Mouse (Mus musculus) kidney, postnatal 4 days (tissue): ENCODE results near the gene Psmc3ip.

Source experiments
- DNase-seq, 2 experiments: peaks; one replicate each; pipeline ENCODE4 v3.0.0; 2021; ENCODE audit warnings: mixed read lengths in 2 of 2

The Psmc3ip gene

DNA sequence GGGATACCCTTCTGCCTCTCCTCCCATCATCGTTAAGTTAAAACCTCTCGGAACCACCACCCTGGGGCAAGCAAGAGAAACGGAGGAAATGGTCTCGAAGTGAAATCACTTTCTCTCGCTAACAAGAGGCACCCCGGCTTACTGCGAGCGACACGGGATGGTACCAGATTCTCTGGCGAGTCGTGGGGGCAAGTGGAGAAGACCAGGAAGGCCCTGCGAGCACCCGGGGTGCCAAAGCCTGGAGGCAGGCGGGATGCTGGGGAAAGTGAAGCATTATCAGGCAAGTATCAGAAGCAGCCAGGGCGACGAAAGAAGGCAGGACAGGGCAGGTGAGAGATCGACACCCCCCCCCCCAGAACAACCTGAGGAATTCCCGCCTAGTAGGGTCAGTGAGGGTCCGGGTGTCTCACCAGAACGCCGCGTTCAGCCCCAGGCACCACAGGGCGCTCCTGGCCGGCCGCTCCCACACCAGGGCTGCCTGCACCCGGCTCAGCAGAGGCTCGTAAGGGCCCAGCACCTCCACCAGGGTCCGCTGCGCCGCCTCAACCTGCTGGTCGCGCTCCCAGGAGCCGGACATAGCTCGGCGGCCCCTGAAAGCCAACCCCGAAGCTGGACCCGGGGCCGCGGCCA is 24.0 kb upstream of the Psmc3ip start:
- DNase-seq, result no peak

DNA sequence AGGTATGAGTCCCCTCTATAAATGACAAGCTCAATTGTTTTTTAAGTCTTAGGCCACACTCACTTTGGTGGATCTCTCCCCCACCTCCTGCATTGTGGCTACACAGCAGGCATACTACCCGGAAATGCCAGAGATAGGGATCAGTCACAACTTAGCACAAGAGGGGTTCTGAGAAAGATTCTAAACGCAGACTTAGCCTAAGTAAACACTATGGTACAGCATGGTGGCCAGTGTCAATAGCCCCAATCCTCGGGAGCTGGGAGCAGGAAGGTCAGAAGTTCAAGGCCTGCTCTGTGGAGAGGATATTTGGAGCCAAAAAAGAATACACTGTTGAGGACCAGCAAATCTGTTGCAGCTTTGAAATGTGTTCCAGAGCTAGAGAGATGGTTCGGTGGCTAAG is 22.9 kb upstream of the Psmc3ip start:
- no peak for DNase-seq

DNA sequence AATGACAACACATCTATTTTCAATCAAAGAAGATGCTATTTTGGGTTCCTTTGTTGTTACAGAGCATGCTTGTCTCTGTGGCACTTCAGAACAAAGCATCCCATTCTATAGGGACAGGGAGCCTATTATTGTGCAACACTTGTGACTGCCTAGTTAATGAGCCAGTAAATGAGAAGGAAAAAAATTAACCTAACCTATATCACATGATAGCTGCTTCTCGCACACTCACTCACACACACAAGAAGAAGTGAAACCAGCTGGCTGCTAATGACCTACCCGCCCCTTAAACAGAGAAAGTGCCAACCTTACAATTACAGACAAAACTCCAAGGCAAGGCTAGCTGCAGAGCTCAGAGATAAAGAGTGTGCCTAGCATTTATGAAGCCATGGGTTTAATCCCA is 20.3 kb upstream of the Psmc3ip start:
- peak in 1 of 2 experiments; percentile 12 for DNase-seq

DNA sequence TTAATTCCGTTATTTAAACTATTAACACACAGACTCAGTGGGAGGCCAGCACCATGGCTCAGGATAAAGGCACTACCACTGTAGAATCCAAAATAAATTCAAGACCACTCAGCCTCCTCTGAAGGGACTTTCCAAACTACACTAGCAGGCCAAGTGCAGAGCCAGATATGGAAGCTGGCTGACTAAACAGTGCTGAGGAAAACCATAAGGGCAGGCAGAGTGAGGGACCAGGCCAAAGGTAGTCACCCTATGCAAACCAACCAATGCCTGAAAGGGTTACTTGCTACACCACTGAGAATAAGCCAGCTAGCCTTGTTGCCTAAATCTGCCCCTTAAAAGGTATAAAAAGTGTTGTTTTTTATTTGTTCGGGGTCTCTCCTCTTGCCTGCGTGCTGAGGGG is 16.9 kb upstream of the Psmc3ip start:
- no peak for DNase-seq

DNA sequence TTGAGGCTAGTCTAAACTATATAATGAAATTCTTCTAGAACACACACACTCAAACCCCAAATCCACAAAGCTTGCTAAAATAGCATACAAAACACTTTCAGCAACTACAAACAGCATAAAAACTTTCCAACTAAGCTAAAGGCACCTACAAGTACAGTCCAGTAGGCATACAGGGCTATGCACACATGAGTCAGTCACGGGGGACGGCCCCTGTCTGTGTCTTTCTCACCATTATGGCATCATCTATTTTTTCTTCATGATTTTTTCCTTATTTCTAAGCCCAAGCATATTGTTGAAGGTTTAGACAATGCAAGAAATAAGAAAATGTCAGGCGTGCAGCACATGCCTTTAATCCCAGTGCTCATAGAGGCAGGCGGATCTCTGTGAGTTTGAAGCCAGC is 15.9 kb upstream of the Psmc3ip start:
- no peak for DNase-seq

DNA sequence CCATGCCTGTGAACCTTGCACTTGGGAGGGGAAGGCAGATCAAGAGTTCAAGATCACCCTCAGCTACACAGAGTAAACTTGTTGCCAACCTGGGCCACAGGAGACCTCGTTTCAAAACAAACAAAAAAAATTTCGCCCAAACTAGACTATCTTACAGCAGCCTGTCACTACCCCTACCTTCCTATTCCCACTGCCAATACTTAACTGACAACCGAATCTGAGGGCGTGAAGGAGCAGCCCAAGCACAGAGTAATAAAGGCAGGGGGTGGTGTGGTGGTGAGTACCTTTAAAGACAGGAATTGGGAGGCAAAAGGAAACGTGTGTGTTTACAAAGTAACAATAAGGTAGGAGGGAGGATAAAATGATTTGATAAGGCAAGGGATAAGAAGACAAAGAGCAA is 15.5 kb upstream of the Psmc3ip start:
- no peak for DNase-seq

DNA sequence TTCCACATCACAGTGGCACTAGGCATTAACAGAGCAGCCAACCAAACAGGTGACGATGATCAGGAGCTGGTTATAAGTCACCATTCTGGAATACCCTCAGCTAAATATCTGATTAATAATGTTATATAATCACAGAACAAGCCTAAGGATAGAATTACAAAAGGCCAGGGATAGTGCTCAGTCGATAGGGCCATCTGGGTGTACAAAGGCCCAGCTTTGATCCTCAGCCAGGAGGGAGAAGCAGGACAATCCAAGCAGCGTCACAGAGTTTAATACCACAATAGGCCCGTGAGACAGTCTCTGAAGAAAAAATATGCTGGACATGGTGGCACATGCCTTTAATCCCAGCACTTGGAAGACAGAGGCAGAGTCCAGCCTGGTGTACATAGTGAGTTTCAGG is 14.1 kb upstream of the Psmc3ip start:
- DNase-seq, result no peak

DNA sequence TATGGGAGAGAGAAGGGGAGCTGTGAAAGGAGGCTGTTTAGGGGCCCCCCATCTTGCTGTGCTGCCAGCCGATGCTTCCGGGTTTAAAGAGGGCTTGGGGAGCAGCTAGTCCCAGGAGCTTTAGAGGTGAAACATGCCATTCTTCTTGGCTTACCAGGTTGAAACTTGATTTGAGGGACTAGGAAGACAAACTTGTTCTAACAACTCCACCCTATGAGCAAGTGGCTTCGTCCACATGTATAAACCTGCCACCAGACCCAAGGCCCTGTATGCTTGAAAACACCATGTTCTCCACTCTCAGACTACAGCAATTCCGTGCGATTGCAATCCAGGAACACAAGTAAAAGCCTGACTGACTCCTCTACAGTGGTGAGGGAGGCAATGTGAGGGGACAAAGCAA is 7.8 kb upstream of the Psmc3ip start:
- DNase-seq, result no peak

DNA sequence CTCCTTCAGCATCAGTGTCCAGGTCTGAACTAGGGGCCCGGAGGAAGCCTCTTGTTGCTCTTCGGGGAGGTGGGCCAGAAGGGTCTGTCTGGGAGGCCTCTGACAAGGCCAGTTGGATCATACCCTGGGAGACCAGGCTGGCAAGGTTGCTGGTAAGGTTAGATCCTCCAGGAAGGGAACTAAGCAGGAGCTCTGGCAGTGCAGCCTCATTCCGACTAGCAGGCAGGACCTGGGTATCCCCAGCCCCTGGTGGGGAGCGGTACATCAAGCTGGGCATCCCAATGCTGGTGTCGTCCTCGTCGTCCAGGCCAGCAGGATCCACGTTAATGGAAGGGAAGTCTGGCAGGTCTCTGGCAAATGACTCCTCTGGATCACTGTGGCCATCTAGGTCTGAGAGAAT is 3.0 kb upstream of the Psmc3ip start:
- no peak for DNase-seq

DNA sequence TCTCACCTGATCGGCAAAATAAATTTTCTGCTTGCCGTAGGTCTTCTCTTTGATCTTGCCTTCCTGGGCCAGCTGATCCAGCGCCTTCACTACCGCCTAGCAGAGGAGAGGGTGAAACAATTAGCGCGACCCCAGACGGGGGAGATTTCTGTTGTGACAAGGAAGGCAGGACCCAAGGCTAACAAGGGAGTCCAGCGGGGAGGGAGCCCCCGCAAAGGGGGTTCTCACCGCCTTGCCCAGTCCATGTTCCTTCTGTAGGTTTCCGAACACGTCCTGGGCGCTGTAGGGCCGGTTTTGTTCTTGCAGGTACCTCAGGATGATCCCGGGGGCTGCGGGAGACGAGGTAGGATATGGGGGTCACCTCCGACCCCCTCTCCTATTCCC is 314 bp downstream of the Psmc3ip start:
- DNase-seq, result no peak

DNA sequence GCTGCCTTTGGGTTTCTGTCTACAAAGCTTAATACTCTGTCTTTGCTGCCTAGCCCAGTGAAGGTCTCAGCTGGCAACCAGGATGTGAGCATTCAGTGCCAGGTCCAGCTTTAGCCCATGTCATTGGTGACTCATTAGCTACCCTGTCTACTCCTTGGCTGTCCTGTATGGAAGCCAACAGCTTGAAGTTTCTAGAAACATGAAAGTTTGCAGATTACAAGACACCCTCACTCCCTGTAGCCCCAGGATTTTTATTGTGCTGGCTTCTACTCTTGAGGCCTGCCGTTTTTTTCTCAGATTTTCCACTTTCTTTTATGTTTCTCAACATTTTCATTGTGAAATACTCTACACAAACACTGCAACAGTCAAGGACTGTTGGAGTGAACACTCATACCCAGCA is 5.3 kb downstream of the Psmc3ip start:
- no peak for DNase-seq

DNA sequence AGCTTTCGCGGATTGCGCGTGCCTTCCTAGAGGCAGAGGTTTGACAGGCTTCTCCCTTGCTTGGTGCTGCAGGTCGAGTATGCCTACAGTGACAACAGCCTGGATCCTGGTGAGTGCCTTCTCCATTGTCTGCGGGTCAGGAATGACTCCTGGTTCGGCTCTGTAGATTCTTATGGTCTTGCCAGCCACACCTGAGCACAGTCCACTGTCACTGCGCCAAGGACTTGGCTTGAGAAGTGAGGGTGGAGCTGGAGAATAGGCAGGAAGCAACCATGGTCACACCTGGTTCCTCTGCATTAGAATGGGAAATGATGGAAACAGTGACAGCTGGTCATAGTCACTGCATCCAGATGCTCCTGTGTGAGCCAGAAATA is 7.6 kb downstream of the Psmc3ip start:
- no peak for DNase-seq

DNA sequence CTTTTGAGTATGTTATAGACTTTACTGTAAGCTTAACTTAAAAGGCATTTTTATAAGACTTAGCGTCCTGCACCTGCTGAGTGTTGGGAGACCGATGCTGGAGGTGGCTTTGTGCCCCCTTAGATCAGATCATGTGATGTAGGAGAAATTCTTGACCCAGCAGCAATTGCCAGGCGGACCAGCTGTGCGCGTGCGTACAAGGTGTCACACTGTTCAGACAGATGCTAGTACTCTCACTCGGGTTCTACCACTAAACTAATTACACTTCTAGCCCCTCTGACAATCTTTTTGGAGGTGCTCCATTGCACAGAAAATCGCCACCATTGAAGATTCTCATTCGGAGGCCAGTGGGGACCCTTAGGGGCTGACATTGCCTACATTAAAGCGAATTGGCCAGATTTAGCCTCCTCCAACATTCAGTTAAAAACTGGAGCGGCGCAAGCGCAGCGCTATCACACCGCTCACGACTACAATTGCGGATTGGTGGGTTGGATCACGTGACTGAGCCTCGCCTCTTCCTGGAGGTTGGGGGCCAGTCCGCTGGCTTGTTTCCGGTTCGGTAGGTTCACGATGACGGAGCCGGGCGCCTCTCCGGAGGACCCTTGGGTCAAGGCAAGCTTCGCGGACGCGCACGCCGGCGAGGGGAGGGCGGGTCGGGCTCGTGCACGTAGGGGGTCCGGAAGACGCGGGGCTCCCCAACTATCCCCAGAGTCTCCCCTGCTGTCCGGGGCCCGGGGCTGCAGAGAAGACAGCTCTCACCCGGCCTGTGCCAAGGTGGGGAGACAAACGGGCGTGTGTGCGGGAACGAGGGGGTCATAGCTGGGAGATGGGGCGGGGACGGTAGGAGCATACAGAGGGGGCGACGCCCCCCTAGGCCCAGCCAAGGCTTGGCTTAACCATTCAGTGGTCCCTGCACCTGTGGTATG is 8.2 kb downstream of the Psmc3ip start, which contains the start of gene Mlx:
Mlx (plus strand) TSS at position 522 of the 926 bp plus-strand sequence.
- peak; percentile 91 to 96 for DNase-seq

DNA sequence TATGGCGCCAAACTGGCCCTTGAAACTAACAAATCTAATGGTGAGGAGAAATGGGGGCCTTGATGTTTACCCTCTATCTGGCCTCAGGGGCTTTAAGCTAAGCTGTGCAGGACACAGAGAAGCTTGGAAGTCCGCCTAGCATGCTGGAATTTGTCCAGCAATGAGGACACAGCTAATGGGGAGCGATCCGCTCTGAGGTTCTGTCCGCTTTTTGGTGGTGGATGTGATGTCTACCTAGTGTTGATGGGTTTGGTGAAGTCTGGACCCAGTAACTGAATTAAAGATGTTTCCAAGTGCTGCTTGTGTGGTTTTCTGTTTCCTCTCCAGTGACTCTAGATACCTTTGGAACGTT is 8.9 kb downstream of the Psmc3ip start:
- peak in 1 of 2 experiments; percentile 29 for DNase-seq

DNA sequence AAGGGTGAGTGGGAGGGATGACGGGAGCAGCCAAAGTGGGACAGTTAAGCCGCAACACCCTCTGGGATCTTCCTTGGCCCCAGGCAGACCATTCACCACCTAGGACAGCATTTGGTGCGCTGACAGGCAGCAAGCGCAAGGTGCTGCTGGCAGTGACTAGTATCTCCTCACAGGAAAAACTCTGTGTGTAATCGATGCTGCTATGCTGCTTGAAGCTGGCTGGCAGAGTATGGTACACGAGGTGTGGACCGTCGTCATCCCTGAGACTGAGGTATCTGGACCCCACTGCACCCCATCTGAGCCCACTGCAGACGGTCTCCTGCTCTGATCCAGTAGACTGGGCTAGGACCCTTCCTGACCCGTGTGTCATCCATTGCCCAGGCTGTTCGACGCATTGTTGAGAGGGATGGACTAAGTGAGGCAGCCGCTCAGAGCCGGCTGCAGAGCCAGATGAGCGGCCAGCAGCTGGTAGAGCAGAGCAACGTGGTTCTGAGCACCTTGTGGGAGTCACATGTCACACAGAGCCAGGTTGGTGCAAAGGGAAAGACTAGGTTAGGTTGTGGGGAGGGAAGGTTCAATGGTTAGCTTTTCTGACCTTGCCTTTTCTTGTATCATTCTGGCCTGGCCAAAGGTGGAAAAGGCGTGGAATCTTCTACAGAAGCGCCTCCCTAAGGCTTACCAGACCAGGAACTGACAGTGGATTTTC is 9.5 kb downstream of the Psmc3ip start:
- no peak for DNase-seq

DNA sequence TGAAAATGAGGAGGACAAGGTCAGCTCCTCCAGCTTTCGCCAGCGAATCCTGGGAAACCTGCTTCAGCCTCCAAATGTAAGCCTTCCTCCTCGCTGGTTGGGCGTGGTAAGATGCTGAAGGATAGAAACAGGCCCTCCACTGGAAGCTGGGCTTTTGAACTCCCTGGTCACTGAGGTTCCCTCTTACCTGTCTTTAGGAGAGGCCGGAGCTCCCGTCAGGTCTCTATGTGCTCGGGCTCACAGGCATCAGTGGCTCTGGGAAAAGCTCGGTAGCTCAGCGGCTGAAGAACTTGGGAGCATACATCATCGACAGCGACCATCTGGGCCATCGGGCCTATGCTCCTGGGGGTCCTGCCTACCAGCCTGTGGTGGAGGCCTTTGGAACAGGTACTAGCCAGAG is 10.4 kb downstream of the Psmc3ip start:
- DNase-seq, result no peak

DNA sequence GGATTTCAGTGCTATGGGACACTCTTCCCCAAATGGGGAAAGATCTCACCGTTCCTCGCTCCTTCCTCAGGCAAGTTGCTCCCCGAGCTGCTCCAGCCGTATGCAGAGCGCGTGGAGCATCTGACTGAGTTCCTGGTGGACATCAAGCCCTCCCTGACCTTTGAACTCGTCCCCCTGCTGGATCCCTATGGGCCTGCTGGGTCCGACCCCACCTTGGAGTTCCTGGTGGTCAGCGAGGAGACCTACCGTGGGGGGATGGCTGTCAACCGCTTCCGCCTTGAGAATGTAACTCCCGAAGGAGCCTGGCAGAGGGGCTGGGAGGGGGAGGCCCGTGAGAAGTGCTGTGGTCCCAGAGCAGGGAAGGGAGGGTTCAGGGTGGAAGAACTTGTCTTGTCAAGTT is 11.0 kb downstream of the Psmc3ip start:
- no peak for DNase-seq

DNA sequence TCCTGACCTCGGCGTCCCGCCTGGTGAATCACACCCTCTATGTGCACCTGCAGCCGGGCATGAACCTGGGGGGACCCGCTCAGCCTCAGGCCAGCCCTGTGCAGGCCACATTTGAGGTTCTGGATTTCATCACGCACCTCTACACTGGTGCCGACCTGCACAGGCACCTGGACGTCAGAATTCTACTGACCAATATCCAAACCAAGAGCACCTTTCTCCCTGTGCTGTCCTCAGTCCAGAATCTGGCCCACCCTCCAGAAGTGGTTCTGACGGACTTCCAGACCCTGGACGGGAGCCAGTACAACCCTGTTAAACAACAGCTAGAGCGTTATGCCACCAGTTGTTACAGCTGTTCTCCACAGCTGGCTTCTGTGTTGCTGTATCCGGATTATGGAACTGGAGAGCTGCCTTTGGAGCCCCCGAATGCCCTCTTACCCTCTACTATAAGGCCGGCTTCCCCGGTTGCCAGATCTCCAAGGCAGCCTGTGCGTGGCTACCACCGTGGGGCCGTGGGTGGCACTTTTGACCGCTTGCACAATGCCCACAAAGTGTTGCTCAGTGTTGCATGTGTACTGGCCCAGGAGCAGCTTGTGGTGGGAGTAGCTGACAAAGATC is 12.0 kb downstream of the Psmc3ip start:
- peak; percentile 49 to 69 for DNase-seq

DNA sequence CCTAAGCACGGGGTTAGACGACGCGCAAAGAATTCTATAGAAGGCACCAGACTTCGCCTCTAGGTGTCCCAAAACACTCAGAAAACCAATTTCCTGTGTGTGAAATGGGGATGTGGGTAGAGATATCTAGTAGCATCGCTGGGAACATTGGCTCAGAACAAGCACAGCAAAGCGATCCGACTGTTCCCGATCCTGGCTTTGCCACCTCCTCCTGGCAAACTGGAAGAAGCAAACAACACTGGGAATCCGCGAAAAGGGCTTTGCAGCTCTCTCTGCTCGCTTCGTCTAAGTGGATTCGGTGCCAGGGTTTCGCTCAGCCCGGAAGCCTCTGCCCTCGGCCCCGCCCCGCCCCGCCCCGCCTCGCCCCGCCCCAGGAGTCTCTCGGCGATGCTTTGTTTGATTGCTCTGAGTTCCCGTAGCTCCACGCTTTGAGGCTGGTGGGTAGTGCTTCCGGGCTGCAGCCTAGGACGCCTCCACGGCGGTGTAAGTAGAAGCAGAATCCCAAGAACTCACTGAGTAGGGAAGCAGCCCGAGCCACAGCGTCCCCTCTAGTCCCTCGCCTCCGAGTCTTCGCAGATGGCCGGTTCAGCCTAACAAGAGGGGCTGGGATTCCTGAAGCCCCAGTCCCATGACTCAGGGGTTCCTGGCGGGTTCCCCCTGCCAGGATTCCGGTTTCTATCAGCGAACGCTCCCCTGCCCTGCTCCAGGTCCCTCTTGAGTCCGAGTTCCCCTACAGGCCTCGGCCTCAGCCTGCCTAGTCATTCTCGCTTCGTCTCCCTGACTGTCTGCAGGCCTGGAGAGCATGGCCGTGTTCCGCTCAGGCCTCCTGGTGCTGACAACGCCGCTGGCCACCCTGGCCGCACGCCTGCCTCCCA is 12.8 kb downstream of the Psmc3ip start, which contains the start of gene Coasy:
Coasy (plus strand) TSS at position 358 of the 875 bp plus-strand sequence.
- peak; percentile 86 to 92 for DNase-seq

DNA sequence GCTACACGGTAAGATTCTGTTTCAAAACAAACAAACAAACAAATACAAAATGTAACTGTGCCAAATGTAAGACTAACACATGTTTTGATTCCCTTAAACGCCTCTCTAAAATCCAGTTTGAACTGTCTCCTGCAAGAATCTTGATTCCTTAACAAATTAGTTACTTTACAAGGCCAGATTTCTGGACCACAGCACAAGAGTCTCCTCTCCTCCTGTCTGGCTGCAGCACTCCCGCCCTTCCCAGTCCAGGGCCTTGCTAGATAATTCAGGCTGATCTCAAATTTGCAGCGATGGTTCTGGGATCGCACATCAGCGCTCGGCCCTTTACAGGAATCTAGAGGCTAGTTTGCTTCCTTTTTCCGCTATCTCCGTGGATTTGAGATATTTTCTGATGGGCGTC is 13.6 kb downstream of the Psmc3ip start:
- peak in 1 of 2 experiments; percentile 34 for DNase-seq

DNA sequence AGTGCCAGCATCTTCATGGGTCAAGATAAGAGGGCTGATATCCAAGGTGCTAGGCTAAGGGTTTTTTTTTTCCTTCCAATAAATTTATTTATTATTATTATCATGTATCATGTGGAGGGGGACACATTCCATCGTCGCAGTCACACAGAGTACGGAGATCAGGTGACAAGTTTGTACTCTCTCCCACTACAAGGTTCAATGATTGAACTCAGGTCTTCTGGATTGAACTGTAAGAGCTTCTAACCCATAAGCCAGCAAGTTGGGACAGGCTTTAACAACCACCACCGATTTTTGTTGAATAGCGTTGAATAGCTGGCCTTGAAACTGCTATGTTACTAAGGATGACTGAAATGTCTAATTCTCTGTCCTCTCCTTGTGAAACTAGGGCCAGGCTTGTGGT is 14.8 kb downstream of the Psmc3ip start:
- no peak for DNase-seq

DNA sequence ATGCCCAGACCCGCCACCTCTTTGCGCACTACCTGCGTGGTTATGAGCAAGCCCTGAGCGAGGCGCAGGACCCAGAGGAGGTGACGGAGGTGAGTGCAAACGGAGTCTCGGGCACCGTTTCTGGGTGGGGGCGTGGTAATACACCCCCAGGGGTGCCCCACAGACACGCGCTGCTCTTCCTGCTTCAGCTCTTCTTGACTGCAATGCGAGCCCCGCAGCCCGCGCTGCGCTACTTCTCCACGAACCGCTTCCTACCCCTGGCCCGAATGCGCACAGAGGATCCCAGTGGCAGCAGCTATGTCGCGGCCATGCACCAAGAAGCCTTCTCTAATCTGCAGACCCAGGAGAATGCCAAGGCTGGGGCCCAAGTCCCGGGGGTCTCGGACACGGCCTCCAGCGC is 15.5 kb downstream of the Psmc3ip start:
- DNase-seq, result peak in 1 of 2 experiments; percentile 43
